ENCODE assay signal across 7 mouse cellular contexts in the genomic region with DNA sequence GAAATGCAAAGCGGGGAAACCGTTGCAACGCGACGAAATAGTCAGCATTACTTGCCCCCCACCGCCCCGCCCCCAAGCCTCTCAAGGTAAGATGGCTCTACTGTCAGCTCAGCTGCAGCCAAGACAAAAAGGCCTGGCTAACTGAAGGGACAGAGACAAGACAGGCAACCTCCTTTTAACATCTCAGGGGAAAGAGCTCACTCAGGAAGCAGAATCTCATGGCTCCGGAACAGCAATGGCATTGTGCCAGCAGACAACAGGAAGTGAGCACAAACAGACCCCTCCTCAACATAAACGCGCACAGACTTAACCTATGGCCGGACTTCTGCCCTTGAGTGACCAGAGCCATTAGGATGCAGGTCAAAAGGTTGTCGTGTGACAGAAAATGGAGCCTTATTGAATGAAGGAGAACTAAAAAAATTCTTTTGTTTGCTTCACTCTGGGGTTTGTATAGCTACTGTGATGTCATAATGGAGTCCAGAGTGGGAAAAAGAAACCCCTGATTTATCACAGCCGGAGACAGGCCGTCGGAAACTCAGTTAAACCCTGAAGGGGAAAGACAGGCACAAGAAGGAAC.
DNase-seq lines count a peak whose midpoint lies in the region; ATAC-seq and TF ChIP-seq lines count a peak whose summit lies in the region.

No protein-coding gene starts in this region.

- no peak overlapping the region for H3K27ac ChIP-seq in limb, embryonic 11.5 days (replicated peaks; ENCODE audit: low read depth, low read length)
- H3K27ac ChIP-seq in neural tube, embryonic 12.5 days = no peak overlapping the region
- no peak overlapping the region for H3K27ac ChIP-seq in layer of hippocampus, adult 2 months

- no peak overlapping the region for H3K4me2 ChIP-seq in limb, embryonic 11.5 days (ENCODE audit: low read depth, severe bottlenecking)
- peak overlapping the region; percentile 49 for H3K4me2 ChIP-seq in neural tube, embryonic 12.5 days (replicated peaks)

- no peaks in the 10 kb centered on the region for H3K36me3 ChIP-seq in limb, embryonic 11.5 days (ENCODE audit: control insufficient read depth, insufficient read depth, low read length)
- H3K36me3 ChIP-seq in neural tube, embryonic 12.5 days = no peaks in the 10 kb centered on the region

- H3K9me3 ChIP-seq in limb, embryonic 11.5 days (ENCODE audit: control insufficient read depth, low read length) = no peaks in the 10 kb centered on the region
- H3K9me3 ChIP-seq in neural tube, embryonic 12.5 days = no peaks in the 10 kb centered on the region

- H3K27me3 ChIP-seq in limb, embryonic 11.5 days (ENCODE audit: control insufficient read depth, insufficient read depth, low read length) = no peaks in the 10 kb centered on the region
- 0 out of 2 replicates have a peak, but pooled peaks cover 4% of the 10 kb centered on the region for H3K27me3 ChIP-seq in neural tube, embryonic 12.5 days (replicated peaks)

- DNase-seq in A20 (ENCODE audit: low read depth, low spot score) = peak; percentile 91
- peak; percentile 17 to 25 for DNase-seq in B cell, adult 2 months
- peak; percentile 24 to 29 for DNase-seq in heart, postnatal 10 days
- peak; percentile 47 for DNase-seq in limb, embryonic 11.5 days (ENCODE audit: low spot score)
- DNase-seq in urinary bladder, postnatal 4 days (ENCODE audit: low spot score in 2 of 2) = no peak
- DNase-seq in layer of hippocampus, adult 2 months (ENCODE audit: low spot score in 2 of 2) = no peak

- H3K4me3 ChIP-seq in limb, embryonic 11.5 days (ENCODE audit: low read depth, low read length) = no peak overlapping the region
- H3K4me3 ChIP-seq in neural tube, embryonic 12.5 days = no peak overlapping the region
- H3K4me3 ChIP-seq in layer of hippocampus, adult 2 months = no peak overlapping the region

- no peak overlapping the region for H3K9ac ChIP-seq in limb, embryonic 11.5 days (ENCODE audit: low read length)
- H3K9ac ChIP-seq in neural tube, embryonic 12.5 days = no peak overlapping the region; the same call in 1 of the 2 replicates

- 31% methylated on average over 15 of the region's 15 CpGs for WGBS in limb, embryonic 11.5 days
- WGBS in neural tube, embryonic 12.5 days = 17% methylated on average over 15 of the region's 15 CpGs

- ATAC-seq in limb, embryonic 11.5 days (ENCODE audit: insufficient number of reproducible peaks, low FRiP score, low TSS enrichment, low read depth) = no peak
- no peak for ATAC-seq in neural tube, embryonic 12.5 days (ENCODE audit: low FRiP score, low read depth)

- intact Hi-C loops in heart, postnatal 10 days (cut with DNase I) = no loop called here

- TF ChIP-seq CTCF in layer of hippocampus, adult 2 months (conservative IDR thresholded peaks at IDR 0.05) = no peak

- H3K4me1 ChIP-seq in limb, embryonic 11.5 days (ENCODE audit: control insufficient read depth, insufficient read depth, low read length) = peaks cover 21% of the 10 kb centered on the region
- peaks cover 39% of the 10 kb centered on the region for H3K4me1 ChIP-seq in neural tube, embryonic 12.5 days

Comparison
In these comparisons a context has a peak if more than half of its experiments do, and no peak if none do; other contexts are left out.
1. DNase-seq: peak in A20 (single experiment), B cell, adult 2 months (2 of 2), heart, postnatal 10 days (2 of 2) and limb, embryonic 11.5 days (single experiment); none in urinary bladder, postnatal 4 days (0 of 2) and layer of hippocampus, adult 2 months (0 of 2).